Mouse (Mus musculus) right cerebral cortex, postnatal 36 days (tissue): Measurements from ENCODE around the gene Gm2237.
"Not testable (repeated sequence)": the region's sequence is repeated elsewhere in the genome, so short reads cannot be mapped to it uniquely, and the experiment has no call there.

ENCODE experiments used
- DNase-seq, 2 experiments: peaks; one replicate each; pipeline ENCODE4 v3.0.0; 2022; ENCODE audit warnings: low spot score in 2 of 2, mixed read lengths in 1 of 2

Gene Gm2237

DNA sequence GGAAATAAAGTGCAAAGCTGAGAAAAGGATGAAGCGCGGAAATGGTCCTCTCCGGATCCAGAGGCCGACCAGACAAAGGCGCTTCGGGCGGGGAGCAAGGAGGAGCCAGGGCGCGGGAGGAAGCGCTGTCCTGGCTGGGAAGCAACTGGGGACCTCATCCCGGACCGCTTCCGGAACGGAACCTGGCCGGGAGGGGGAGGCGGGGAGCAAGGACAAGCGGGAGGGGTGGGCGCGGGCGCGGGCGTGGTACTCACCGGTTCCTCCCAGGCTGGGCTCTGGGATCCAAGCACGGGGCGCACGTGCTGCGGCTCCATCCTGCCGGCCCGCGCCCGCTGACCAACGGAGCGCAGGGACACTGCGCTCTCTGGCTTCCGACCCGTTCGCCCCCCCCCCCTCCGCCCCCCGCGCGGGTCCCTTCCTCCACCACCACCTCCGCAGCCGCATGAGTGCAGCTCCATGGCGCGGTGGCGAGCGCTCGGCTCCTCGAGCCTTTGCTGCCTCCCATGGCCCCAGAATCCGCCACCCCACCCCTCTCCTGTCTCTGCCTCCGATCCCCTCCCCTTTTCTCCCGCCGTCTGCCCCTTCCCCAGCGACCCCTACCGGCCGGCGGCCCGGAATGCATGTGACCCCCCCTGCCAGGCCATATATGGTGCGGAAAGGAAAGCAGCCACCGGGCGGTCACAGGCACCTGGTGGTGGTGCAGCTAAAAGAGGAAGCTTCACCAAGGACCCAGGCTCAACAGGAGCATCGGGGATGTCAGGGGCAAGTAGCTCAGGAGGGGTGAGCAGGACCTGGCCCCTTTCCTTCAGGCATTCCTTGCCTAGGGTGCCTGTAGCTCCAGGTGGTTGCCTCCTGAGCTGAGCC is at the start of gene Gm2237:
Gene Gm2237, minus strand, starts transcription at position 332 of the 864 bp plus-strand sequence.
- DNase-seq: peak in 1 of 2 experiments; percentile 2

DNA sequence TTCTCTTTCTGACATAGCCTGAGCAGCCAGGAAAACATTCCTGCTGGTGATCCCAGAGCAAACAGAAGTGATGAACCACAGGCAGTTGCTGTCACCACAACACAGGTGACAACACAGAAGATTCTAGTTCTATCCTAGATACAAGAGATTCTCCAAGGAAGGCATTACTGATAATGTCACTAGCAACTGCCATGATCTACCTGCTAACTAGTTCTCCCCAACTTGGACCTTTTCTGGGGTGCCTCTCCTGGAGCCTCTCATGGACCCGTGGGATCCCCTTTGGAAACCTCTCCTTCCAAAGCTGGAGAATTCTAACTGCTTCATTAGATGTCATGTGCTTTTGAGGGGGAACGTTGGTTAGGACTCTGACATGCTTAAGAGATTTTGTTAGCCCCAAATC is 17.5 kb upstream of the Gm2237 start, which contains the start of gene Gm5458:
Gene Gm5458, minus strand, starts transcription at position 101 of the 400 bp plus-strand sequence.
- DNase-seq: not testable (repeated sequence)

DNA sequence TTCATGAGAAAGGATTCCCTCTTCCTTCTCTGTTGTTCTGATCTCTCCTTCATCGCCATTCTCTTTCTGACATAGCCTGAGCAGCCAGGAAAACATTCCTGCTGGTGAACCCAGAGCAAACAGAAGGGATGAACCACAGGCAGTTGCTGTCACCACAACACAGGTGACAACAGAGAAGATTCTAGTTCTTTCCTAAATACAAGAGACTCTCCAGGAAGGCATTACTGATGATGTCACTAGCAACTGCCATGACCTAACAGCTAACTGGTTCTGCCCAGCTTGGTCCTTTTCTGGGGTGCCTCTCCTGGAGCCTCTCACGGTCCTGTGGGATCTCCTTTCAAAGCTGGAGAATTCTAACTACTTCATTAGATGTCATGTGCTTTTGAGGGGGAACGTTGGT is 35.1 kb downstream of the Gm2237 start, which contains the start of gene Gm2244:
Gene Gm2244, minus strand, starts transcription at position 101 of the 400 bp plus-strand sequence.
- not testable (repeated sequence) for DNase-seq
